Mouse (Mus musculus): Measurements from ENCODE around the gene Lysmd3. TPM values are rescaled to one million over a fixed set of nuclear protein-coding genes. Genes with fewer than 3 reads are reported as not detected.
A peak's percentile ranks its signal among the peaks of the same experiment; 100 is the strongest.
"Not testable (repeated sequence)": the region's sequence is repeated elsewhere in the genome, so short reads cannot be mapped to it uniquely, and the experiment has no call there.

Gene Lysmd3
- polyA plus RNA-seq, 1 experiment from 2014 or later: 24.8 TPM

GRCm38 (mm10) chr13:81640881-81641280 lies 16.6 kb upstream of the Lysmd3 start:
- peaks cover 8% of the 10 kb centered on the region for H3K4me1 ChIP-seq (replicated peaks; ENCODE audit: control insufficient read depth, insufficient read depth, low read length)
- no peak overlapping the region for H3K4me3 ChIP-seq (ENCODE audit: low read depth, low read length)
- H3K36me3 ChIP-seq (ENCODE audit: control insufficient read depth, insufficient read depth, low read length): no peaks in the 10 kb centered on the region
- no peak for DNase-seq (ENCODE audit: low spot score)
- H3K27ac ChIP-seq (ENCODE audit: low read depth, low read length): peak overlapping the region; percentile 66
- no peaks in the 10 kb centered on the region for H3K27me3 ChIP-seq (ENCODE audit: control insufficient read depth, insufficient read depth, low read length)
- 58% methylated on average over 6 of the region's 6 CpGs for WGBS
- peak; percentile 14; the same call in 1 of the 2 replicates for ATAC-seq (replicated peaks; ENCODE audit: low FRiP score)
- H3K9ac ChIP-seq (ENCODE audit: low read length): no peak overlapping the region
- H3K9me3 ChIP-seq (ENCODE audit: control insufficient read depth, low read length): no peaks in the 10 kb centered on the region
- H3K4me2 ChIP-seq (ENCODE audit: low read depth, low read length, severe bottlenecking): no peak overlapping the region

GRCm38 (mm10) chr13:81641289-81642045 lies 16.0 kb upstream of the Lysmd3 start:
- WGBS: 5% methylated on average over 8 of the region's 8 CpGs
- Histone ChIP-seq H3K27ac (ENCODE audit: low read depth, low read length) (peak overlapping the region; percentile 66; the same call in 1 of the 2 replicates), H3K4me2 (ENCODE audit: low read depth, low read length, severe bottlenecking) (peak overlapping the region; percentile 34; the same call in 1 of the 2 replicates), H3K9ac (ENCODE audit: low read length) (no peak overlapping the region), H3K4me1 (replicated peaks; ENCODE audit: control insufficient read depth, insufficient read depth, low read length) (peaks cover 8% of the 10 kb centered on the region), H3K36me3 (ENCODE audit: control insufficient read depth, insufficient read depth, low read length) (no peaks in the 10 kb centered on the region), H3K9me3 (ENCODE audit: control insufficient read depth, low read length) (no peaks in the 10 kb centered on the region), H3K4me3 (ENCODE audit: low read depth, low read length) (no peak overlapping the region), H3K27me3 (ENCODE audit: control insufficient read depth, insufficient read depth, low read length) (no peaks in the 10 kb centered on the region)
- peak; percentile 83 for ATAC-seq (replicated peaks; ENCODE audit: low FRiP score)
- peak; percentile 77 for DNase-seq (ENCODE audit: low spot score)

GRCm38 (mm10) chr13:81642491-81643149 lies 14.8 kb upstream of the Lysmd3 start:
- WGBS: 60% methylated on average over 7 of the region's 7 CpGs
- H3K9ac ChIP-seq (ENCODE audit: low read length): no peak overlapping the region

GRCm38 (mm10) chr13:81644047-81644565 lies 13.4 kb upstream of the Lysmd3 start:
- no peaks in the 10 kb centered on the region for H3K36me3 ChIP-seq (ENCODE audit: control insufficient read depth, insufficient read depth, low read length)
- DNase-seq (ENCODE audit: low spot score) (no peak), ATAC-seq (replicated peaks; ENCODE audit: low FRiP score) (no peak)
- H3K4me2 ChIP-seq (ENCODE audit: low read depth, low read length, severe bottlenecking): no peak overlapping the region
- H3K9me3 ChIP-seq (ENCODE audit: control insufficient read depth, low read length): no peaks in the 10 kb centered on the region
- 90% methylated on average over 11 of the region's 11 CpGs for WGBS
- no peak overlapping the region for H3K27ac ChIP-seq (ENCODE audit: low read depth, low read length)
- no peak overlapping the region for H3K4me3 ChIP-seq (ENCODE audit: low read depth, low read length)
- no peak overlapping the region for H3K9ac ChIP-seq (ENCODE audit: low read length)
- peaks cover 8% of the 10 kb centered on the region for H3K4me1 ChIP-seq (replicated peaks; ENCODE audit: control insufficient read depth, insufficient read depth, low read length)
- H3K27me3 ChIP-seq (ENCODE audit: control insufficient read depth, insufficient read depth, low read length): no peaks in the 10 kb centered on the region

More at GRCm38 (mm10) chr13:81642491-81643149, 14.8 kb upstream of the Lysmd3 start:
- no peaks in the 10 kb centered on the region for H3K9me3 ChIP-seq (ENCODE audit: control insufficient read depth, low read length)
- DNase-seq (ENCODE audit: low spot score) (no peak), ATAC-seq (replicated peaks; ENCODE audit: low FRiP score) (no peak)
- no peaks in the 10 kb centered on the region for H3K36me3 ChIP-seq (ENCODE audit: control insufficient read depth, insufficient read depth, low read length)
- no peaks in the 10 kb centered on the region for H3K27me3 ChIP-seq (ENCODE audit: control insufficient read depth, insufficient read depth, low read length)
- peaks cover 8% of the 10 kb centered on the region for H3K4me1 ChIP-seq (replicated peaks; ENCODE audit: control insufficient read depth, insufficient read depth, low read length)
- H3K4me2 ChIP-seq (ENCODE audit: low read depth, low read length, severe bottlenecking): no peak overlapping the region
- no peak overlapping the region for H3K4me3 ChIP-seq (ENCODE audit: low read depth, low read length)
- no peak overlapping the region for H3K27ac ChIP-seq (ENCODE audit: low read depth, low read length)

- no peaks in the 10 kb centered on the region for H3K9me3 ChIP-seq (ENCODE audit: control insufficient read depth, low read length)
- H3K9ac ChIP-seq (ENCODE audit: low read length): no peak overlapping the region
- no peaks in the 10 kb centered on the region for H3K36me3 ChIP-seq (ENCODE audit: control insufficient read depth, insufficient read depth, low read length)
- no peak for DNase-seq (ENCODE audit: low spot score)
- H3K4me2 ChIP-seq (ENCODE audit: low read depth, low read length, severe bottlenecking): no peak overlapping the region
- no peaks in the 10 kb centered on the region for H3K27me3 ChIP-seq (ENCODE audit: control insufficient read depth, insufficient read depth, low read length)
- ATAC-seq (replicated peaks; ENCODE audit: low FRiP score): no peak
- no peak overlapping the region for H3K27ac ChIP-seq (ENCODE audit: low read depth, low read length)
- 86% methylated on average over 6 of the region's 6 CpGs for WGBS
- H3K4me1 ChIP-seq (replicated peaks; ENCODE audit: control insufficient read depth, insufficient read depth, low read length): peaks cover 5% of the 10 kb centered on the region
- H3K4me3 ChIP-seq (ENCODE audit: low read depth, low read length): no peak overlapping the region
Observed at GRCm38 (mm10) chr13:81646348-81646747, 11.1 kb upstream of the Lysmd3 start.

- H3K4me1 ChIP-seq (replicated peaks; ENCODE audit: control insufficient read depth, insufficient read depth, low read length); H3K4me2 ChIP-seq (ENCODE audit: low read depth, low read length, severe bottlenecking); ATAC-seq (replicated peaks; ENCODE audit: low FRiP score); H3K4me3 ChIP-seq (ENCODE audit: low read depth, low read length); DNase-seq (ENCODE audit: low spot score); H3K36me3 ChIP-seq (ENCODE audit: control insufficient read depth, insufficient read depth, low read length); H3K9me3 ChIP-seq (ENCODE audit: control insufficient read depth, low read length); H3K27ac ChIP-seq (ENCODE audit: low read depth, low read length); H3K9ac ChIP-seq (ENCODE audit: low read length); H3K27me3 ChIP-seq (ENCODE audit: control insufficient read depth, insufficient read depth, low read length): not testable (repeated sequence)
- 78% methylated on average over 5 of the region's 6 CpGs for WGBS
Observed at GRCm38 (mm10) chr13:81650382-81650781, 7.1 kb upstream of the Lysmd3 start.

GRCm38 (mm10) chr13:81656091-81656850 lies 1.2 kb upstream of the Lysmd3 start:
- H3K27me3 ChIP-seq (ENCODE audit: control insufficient read depth, insufficient read depth, low read length): no peaks in the 10 kb centered on the region
- peak overlapping the region; percentile 77 for H3K4me2 ChIP-seq (ENCODE audit: low read depth, low read length, severe bottlenecking)
- no peak overlapping the region; the same call in 1 of the 2 replicates for H3K9ac ChIP-seq (ENCODE audit: low read length)
- H3K4me3 ChIP-seq (ENCODE audit: low read depth, low read length): peak overlapping the region; percentile 78; the same call in 1 of the 2 replicates
- no peak for DNase-seq (ENCODE audit: low spot score)
- no peaks in the 10 kb centered on the region for H3K36me3 ChIP-seq (ENCODE audit: control insufficient read depth, insufficient read depth, low read length)
- peak overlapping the region; percentile 94 for H3K27ac ChIP-seq (ENCODE audit: low read depth, low read length)
- ATAC-seq (replicated peaks; ENCODE audit: low FRiP score): peak; percentile 12; the same call in 1 of the 2 replicates
- 11% methylated on average over 14 of the region's 14 CpGs for WGBS
- no peaks in the 10 kb centered on the region; the same call in 1 of the 2 replicates for H3K9me3 ChIP-seq (ENCODE audit: control insufficient read depth, low read length)
- H3K4me1 ChIP-seq (replicated peaks; ENCODE audit: control insufficient read depth, insufficient read depth, low read length): peaks cover 2% of the 10 kb centered on the region; the same call in 1 of the 2 replicates

- Histone ChIP-seq H3K27me3 (ENCODE audit: control insufficient read depth, insufficient read depth, low read length) (no peaks in the 10 kb centered on the region), H3K4me1 (replicated peaks; ENCODE audit: control insufficient read depth, insufficient read depth, low read length) (peaks cover 2% of the 10 kb centered on the region; the same call in 1 of the 2 replicates), H3K27ac (ENCODE audit: low read depth, low read length) (peak overlapping the region; percentile 94), H3K9me3 (ENCODE audit: control insufficient read depth, low read length) (no peaks in the 10 kb centered on the region; the same call in 1 of the 2 replicates), H3K4me2 (ENCODE audit: low read depth, low read length, severe bottlenecking) (peak overlapping the region; percentile 77), H3K4me3 (ENCODE audit: low read depth, low read length) (peak overlapping the region; percentile 78), H3K9ac (ENCODE audit: low read length) (peak overlapping the region; percentile 80), H3K36me3 (ENCODE audit: control insufficient read depth, insufficient read depth, low read length) (no peaks in the 10 kb centered on the region)
- ATAC-seq (replicated peaks; ENCODE audit: low FRiP score) (no peak), DNase-seq (ENCODE audit: low spot score) (no peak)
- WGBS: 11% methylated on average over 5 of the region's 5 CpGs
Observed at GRCm38 (mm10) chr13:81657008-81657350, 484 bp upstream of the Lysmd3 start.
